Mouse (Mus musculus) limb, embryonic 14.5 days (tissue): Measurements from ENCODE around the gene Hcls1. TPM values are rescaled to one million over a fixed set of nuclear protein-coding genes. Genes with fewer than 3 reads are reported as not detected.
A peak's percentile ranks its signal among the peaks of the same experiment; 100 is the strongest.

Source experiments
- ATAC-seq: fragments of 200-750 bp; cut with Nextera tagmentation; 2 replicates; pipeline ENCODE4 v1.8.0; 2017; ENCODE audit warnings: low read depth, moderate number of reproducible peaks, moderate TSS enrichment; ENCODE audit not compliant: low FRiP score
- DNase-seq: peaks from one replicate; pipeline ENCODE4 v3.0.0-alpha.2; 2015; ENCODE audit warnings: low spot score
- H3K27ac ChIP-seq: fragments of 300-500 bp; sonication (generic); replicated peaks from 2 replicates; pipeline ENCODE4 v1.5.1; 2014; ENCODE audit warnings: low read depth, mild to moderate bottlenecking, low read length, moderate library complexity, mixed read lengths
- H3K27me3 ChIP-seq: fragments of 300-500 bp; sonication (generic); 2 replicates; pipeline ENCODE4 v1.6.1; 2014; ENCODE audit warnings: low read length, mixed read lengths; ENCODE audit not compliant: control insufficient read depth, insufficient read depth
- H3K36me3 ChIP-seq: fragments of 300-500 bp; sonication (generic); 2 replicates; pipeline ENCODE4 v1.6.1; 2014; ENCODE audit warnings: mild to moderate bottlenecking, low read length, moderate library complexity, mixed read lengths; ENCODE audit not compliant: control insufficient read depth, insufficient read depth
- H3K4me1 ChIP-seq: fragments of 300-500 bp; sonication (generic); 2 replicates; pipeline ENCODE4 v1.6.1; 2014; ENCODE audit warnings: antibody characterized with exemption, low read length, mixed read lengths; ENCODE audit not compliant: control insufficient read depth, insufficient read depth
- H3K4me2 ChIP-seq: fragments of 300-500 bp; sonication (generic); replicated peaks from 2 replicates; pipeline ENCODE4 v1.6.1; 2014; ENCODE audit warnings: low read depth, mild to moderate bottlenecking, low read length, moderate library complexity; ENCODE audit not compliant: severe bottlenecking
- H3K4me3 ChIP-seq: fragments of 300-500 bp; sonication (generic); replicated peaks from 2 replicates; pipeline ENCODE4 v1.5.1; 2014; ENCODE audit warnings: low read length
- H3K9ac ChIP-seq: fragments of 300-500 bp; sonication (generic); 2 replicates; pipeline ENCODE4 v1.6.1; 2014; ENCODE audit warnings: mild to moderate bottlenecking, low read depth, low read length, moderate library complexity; ENCODE audit not compliant: severe bottlenecking
- H3K9me3 ChIP-seq: fragments of 300-500 bp; sonication (generic); 2 replicates; pipeline ENCODE4 v1.6.1; 2016; ENCODE audit warnings: low read length; ENCODE audit not compliant: control insufficient read depth
- POLR2A ChIP-seq: fragments of 200-500 bp; IDR thresholded peaks from 2 replicates; pipeline ENCODE4 v1.8.0; 2012; ENCODE audit warnings: inconsistent platforms, mild to moderate bottlenecking, moderate library complexity, borderline replicate concordance; ENCODE audit not compliant: insufficient read depth, insufficient read length; ENCODE audit errors: extremely low read depth
- WGBS: fragments of 180-500 bp; shearing (Covaris S2); extraction: QIAGEN DNeasy Blood & Tissue Kit; methylation state at CpG from one replicate; pipeline ENCODE4 v1.1.7; 2014; 5-methylcytosine and 5-hydroxymethylcytosine counted together
- polyA plus RNA-seq, 2 experiments: library from polyadenylated mRNA; depleted of rRNA in 1 of 2; stranded (reverse) in 1 of 2; unstranded in 1 of 2; fragments of >200 nt; fragmentation: Nextera tagmentation in 1 of 2; extraction: Ambion mirVana in 1 of 2; gene quantifications; 2 replicates each; pipeline versions ENCODE4 v1.2.1 to v1.2.3; 2012 to 2014

Hcls1 gene
- polyA plus RNA-seq, 2 experiments = 3.3 to 7.7 TPM

DNA sequence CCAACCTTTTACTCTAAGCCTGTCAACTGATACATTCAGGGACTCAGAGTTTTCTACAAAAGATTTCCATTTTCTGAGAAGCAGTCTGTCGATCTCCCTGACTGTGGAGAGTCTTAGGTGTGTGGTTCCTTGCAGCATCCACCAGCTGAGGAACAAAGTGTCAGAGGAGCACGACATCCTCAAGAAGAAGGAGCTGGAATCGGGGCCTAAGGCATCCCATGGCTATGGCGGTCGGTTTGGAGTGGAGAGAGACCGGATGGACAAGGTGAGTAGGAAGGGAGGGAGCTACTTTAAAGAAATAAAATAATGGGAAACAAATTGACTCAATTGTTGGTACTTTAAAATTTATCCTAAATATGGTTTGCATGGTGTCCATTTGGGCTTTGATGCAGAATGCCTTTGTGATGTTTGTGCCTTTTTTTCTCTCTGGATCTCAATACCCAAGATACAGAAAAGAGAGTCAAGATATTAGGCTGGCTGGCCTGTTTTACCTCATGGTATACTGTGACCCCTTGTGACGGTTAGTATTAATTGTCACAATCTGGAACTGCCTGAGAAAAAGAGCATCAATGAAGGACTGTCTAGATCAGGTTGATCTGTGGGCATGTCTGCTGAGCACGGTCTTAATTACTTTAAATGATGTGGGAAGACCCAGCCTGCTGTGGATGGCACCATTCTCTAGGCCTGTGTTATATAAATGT lies 11.8 kb downstream of the Hcls1 start:
- no peaks in the 10 kb centered on the region for H3K36me3 ChIP-seq
- H3K4me3 ChIP-seq = no peak overlapping the region
- no peak overlapping the region for H3K4me2 ChIP-seq
- WGBS = 80% methylated on average over 8 of the region's 8 CpGs
- no peaks in the 10 kb centered on the region for H3K27me3 ChIP-seq
- H3K9ac ChIP-seq = no peak overlapping the region
- H3K4me1 ChIP-seq = peaks cover 5% of the 10 kb centered on the region; the same call in 1 of the 2 replicates
- ATAC-seq (no peak), DNase-seq (no peak)
- H3K27ac ChIP-seq = no peak overlapping the region
- no peak for TF ChIP-seq POLR2A
- no peaks in the 10 kb centered on the region for H3K9me3 ChIP-seq

DNA sequence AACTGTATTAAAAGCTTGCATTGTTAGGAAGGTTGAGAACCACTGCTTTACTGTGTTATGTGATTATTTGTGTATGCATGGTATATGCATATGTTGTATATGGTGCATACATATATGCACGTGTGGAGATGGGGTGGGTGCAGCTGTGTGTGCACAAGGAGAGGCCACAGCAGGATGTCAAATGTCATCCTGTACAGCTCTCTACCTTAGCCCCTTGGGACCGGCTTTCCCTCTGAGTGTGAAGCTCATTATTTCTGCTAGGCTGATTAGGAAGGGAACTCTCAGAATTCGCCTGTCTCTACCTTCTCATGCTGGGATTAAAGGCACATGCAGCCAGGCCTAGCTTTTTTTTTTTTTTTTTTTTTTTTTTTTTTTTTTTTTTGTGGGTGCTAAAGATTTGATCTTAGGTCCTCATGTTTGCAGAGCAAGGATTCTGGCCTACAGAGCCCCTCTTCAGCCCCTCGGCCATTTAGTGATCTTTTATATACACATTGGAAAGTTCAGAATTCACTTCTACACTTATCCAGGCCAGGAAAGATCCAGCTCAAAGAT lies 12.9 kb downstream of the Hcls1 start:
- TF ChIP-seq POLR2A = no peak
- no peak overlapping the region for H3K4me3 ChIP-seq
- no peak overlapping the region for H3K4me2 ChIP-seq
- no peaks in the 10 kb centered on the region for H3K36me3 ChIP-seq
- no peaks in the 10 kb centered on the region for H3K9me3 ChIP-seq
- no peak for ATAC-seq
- no peak overlapping the region for H3K27ac ChIP-seq
- DNase-seq = no peak
- no peak overlapping the region for H3K9ac ChIP-seq
- 65% methylated on average over 4 of the region's 4 CpGs for WGBS
- H3K27me3 ChIP-seq = no peaks in the 10 kb centered on the region
- 0 out of 2 replicates have a peak, but pooled peaks cover 5% of the 10 kb centered on the region for H3K4me1 ChIP-seq

DNA sequence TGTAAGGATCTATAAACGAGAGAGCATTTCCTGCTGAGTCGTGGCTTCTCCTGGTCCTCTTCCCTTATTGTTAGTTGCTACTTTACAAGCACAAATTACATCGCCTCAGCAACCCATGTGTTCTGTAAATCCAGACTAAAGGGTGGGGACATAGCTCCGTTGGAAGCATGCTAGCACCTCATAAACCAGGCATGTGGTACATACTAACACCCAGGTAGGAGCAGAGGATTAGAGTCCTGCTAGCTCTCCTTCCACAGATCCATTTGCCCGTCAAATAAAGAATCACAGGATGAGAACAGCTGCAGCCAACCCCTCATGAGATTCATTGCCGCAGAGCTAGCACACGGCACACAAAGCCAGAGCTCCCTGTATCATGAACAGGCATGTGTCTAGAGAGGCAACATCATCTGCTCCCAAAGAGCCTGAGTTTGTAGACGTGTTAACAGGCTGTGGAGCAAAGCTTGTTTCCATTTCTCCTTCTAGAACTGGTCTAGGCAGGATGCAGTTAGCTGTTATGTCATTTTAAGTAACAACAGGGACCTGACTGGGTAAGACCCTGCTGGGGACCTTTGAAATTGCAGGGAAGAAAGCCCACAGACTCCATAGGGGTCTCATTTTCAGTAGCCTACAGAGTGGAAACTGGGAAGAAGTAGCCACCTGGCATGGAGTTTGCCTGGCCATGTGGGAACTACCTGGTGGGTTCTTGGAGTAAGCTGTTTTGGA lies 15.0 kb downstream of the Hcls1 start:
- H3K27me3 ChIP-seq = no peaks in the 10 kb centered on the region
- no peaks in the 10 kb centered on the region for H3K9me3 ChIP-seq
- no peak overlapping the region for H3K9ac ChIP-seq
- H3K27ac ChIP-seq = no peak overlapping the region
- WGBS = 19% methylated on average over 8 of the region's 8 CpGs
- peak; percentile 78 for ATAC-seq
- 0 out of 2 replicates have a peak, but pooled peaks cover 5% of the 10 kb centered on the region for H3K4me1 ChIP-seq
- DNase-seq = peak; percentile 15
- no peak for TF ChIP-seq POLR2A
- H3K4me2 ChIP-seq = no peak overlapping the region
- H3K4me3 ChIP-seq = no peak overlapping the region
- H3K36me3 ChIP-seq = no peaks in the 10 kb centered on the region

DNA sequence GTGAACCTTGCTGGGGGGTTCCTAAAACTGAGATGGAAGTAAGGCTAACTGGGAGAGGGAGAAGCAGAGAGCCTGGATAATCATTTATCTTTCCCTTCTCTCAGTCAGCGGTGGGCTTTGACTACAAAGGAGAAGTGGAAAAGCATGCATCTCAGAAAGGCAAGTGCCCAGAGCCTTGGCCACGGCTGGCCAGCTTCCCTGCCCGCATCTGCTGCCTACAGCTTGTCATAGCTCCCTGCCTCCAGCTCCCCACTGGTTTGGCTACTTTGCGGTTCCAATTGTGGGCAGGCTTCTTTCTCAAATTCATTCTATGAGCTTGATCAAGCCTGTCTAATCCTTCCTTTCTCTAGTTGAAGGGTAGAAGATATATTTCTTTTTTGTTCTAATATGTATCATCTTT lies 16.2 kb downstream of the Hcls1 start:
- Histone ChIP-seq H3K4me3 (no peak overlapping the region), H3K27me3 (no peaks in the 10 kb centered on the region), H3K4me2 (no peak overlapping the region), H3K9me3 (no peaks in the 10 kb centered on the region), H3K4me1 (0 out of 2 replicates have a peak, but pooled peaks cover 5% of the 10 kb centered on the region), H3K36me3 (no peaks in the 10 kb centered on the region), H3K27ac (no peak overlapping the region), H3K9ac (no peak overlapping the region)
- ATAC-seq (no peak), DNase-seq (no peak)
- TF ChIP-seq POLR2A = no peak
- 79% methylated on average over 4 of the region's 4 CpGs for WGBS

DNA sequence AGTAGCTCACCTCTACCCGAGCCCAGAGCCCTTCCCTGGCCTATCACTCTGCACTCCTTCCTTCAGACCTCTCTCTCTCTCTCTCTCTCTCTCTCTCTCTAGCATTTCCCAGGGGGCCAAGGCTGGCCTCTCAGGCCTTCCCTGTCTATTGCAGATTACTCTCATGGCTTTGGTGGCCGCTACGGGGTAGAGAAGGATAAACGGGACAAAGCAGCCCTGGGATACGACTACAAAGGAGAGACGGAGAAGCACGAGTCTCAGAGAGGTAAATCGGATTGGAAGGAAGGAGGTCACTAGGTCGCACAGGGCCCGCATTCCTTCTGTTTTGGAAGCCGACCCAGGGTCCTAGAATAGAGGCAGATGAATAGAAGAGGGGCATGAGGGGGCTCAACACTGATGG lies 20.3 kb downstream of the Hcls1 start:
- no peak for TF ChIP-seq POLR2A
- H3K4me1 ChIP-seq = 0 out of 2 replicates have a peak, but pooled peaks cover under 1% of the 10 kb centered on the region
- no peak for ATAC-seq

More for the DNA sequence above, 20.3 kb downstream of the Hcls1 start:
- Histone ChIP-seq H3K9ac (no peak overlapping the region), H3K27ac (no peak overlapping the region), H3K4me2 (no peak overlapping the region), H3K36me3 (no peaks in the 10 kb centered on the region), H3K9me3 (no peaks in the 10 kb centered on the region), H3K4me3 (no peak overlapping the region), H3K27me3 (no peaks in the 10 kb centered on the region)
- no peak for DNase-seq
- WGBS = 75% methylated on average over 11 of the region's 11 CpGs
